14 mouse cellular contexts compared by ENCODE assay signal in genomic region chr8:95127658-95128057, GRCm38 (mm10). TPM values are rescaled to one million over a fixed set of nuclear protein-coding genes. Genes with fewer than 3 reads are reported as not detected.
DNase-seq lines count a peak whose midpoint lies in the region; ATAC-seq and TF ChIP-seq lines count a peak whose summit lies in the region.
"Had no signal": no experiment of that assay in that cellular context is flagged by ENCODE, and none has a peak within 500 bp of the region (broad histone marks: within the 10 kb centered on the region; RNA-seq: fewer than 3 reads in every experiment).

No protein-coding gene starts in this region.

- 82% methylated on average over 9 of the region's 9 CpGs for WGBS in forebrain, embryonic 13.5 days
- 80% methylated on average over 9 of the region's 9 CpGs for WGBS in forebrain, embryonic 11.5 days
- WGBS in liver, postnatal 0 days (ENCODE audit: insufficient replicate concordance): 71% methylated on average over 9 of the region's 9 CpGs
- WGBS in liver, embryonic 11.5 days: 82% methylated on average over 9 of the region's 9 CpGs
- WGBS in hindbrain, embryonic 12.5 days: 63% methylated on average over 9 of the region's 9 CpGs

- 0 out of 2 replicates have a peak, but pooled peaks have one; percentile 41 for ATAC-seq in forebrain, embryonic 13.5 days
- ATAC-seq in forebrain, embryonic 11.5 days (replicated peaks; ENCODE audit: low FRiP score): no peak
- ATAC-seq in liver, postnatal 0 days: 0 out of 2 replicates have a peak, but pooled peaks have one; percentile 10
- ATAC-seq in liver, embryonic 11.5 days (replicated peaks; ENCODE audit: low FRiP score): no peak
- peak; percentile 74 for ATAC-seq in hindbrain, embryonic 12.5 days (ENCODE audit: low FRiP score)

- DNase-seq in forebrain, embryonic 11.5 days (ENCODE audit: low spot score): no peak
- no peak for DNase-seq in liver, postnatal 0 days
- DNase-seq in liver, embryonic 11.5 days (ENCODE audit: low spot score): no peak
- peak; percentile 22 for DNase-seq in retina, embryonic 14.5 days (ENCODE audit: low spot score)
- DNase-seq in right cerebral cortex, postnatal 10 days (ENCODE audit: low spot score in 2 of 2): no peak
- DNase-seq in gastrocnemius, adult 18-20 months (ENCODE audit: low spot score): no peak
- DNase-seq: cerebellum, adult 11-12 months; embryo, embryonic 11 days; liver, embryonic 13.5 days had no signal

- no peaks in the 10 kb centered on the region for H3K4me1 ChIP-seq in forebrain, embryonic 13.5 days
- H3K4me1 ChIP-seq in forebrain, embryonic 11.5 days (replicated peaks; ENCODE audit: control insufficient read depth, insufficient read depth, low read length): no peaks in the 10 kb centered on the region
- peaks cover 8% of the 10 kb centered on the region for H3K4me1 ChIP-seq in liver, postnatal 0 days (ENCODE audit: insufficient read depth)
- H3K4me1 ChIP-seq in liver, embryonic 11.5 days (replicated peaks; ENCODE audit: control insufficient read depth, insufficient read depth, low read length): no peaks in the 10 kb centered on the region
- H3K4me1 ChIP-seq in hindbrain, embryonic 12.5 days: peaks cover 9% of the 10 kb centered on the region; the same call in 1 of the 2 replicates

- no peak for TF ChIP-seq CTCF in liver, postnatal 0 days (IDR thresholded peaks at IDR 0.05; ENCODE audit: low read depth)

- no peaks in the 10 kb centered on the region for H3K27me3 ChIP-seq in forebrain, embryonic 13.5 days
- no peaks in the 10 kb centered on the region for H3K27me3 ChIP-seq in forebrain, embryonic 11.5 days (ENCODE audit: control insufficient read depth, insufficient read depth, low read length)
- no peaks in the 10 kb centered on the region for H3K27me3 ChIP-seq in liver, postnatal 0 days (ENCODE audit: insufficient read depth, low read length)
- no peaks in the 10 kb centered on the region for H3K27me3 ChIP-seq in liver, embryonic 11.5 days (replicated peaks; ENCODE audit: control insufficient read depth, insufficient read depth, low read length)
- H3K27me3 ChIP-seq in hindbrain, embryonic 12.5 days: no peaks in the 10 kb centered on the region
- H3K27me3 ChIP-seq: liver, embryonic 13.5 days had no signal

- H3K27ac ChIP-seq in forebrain, embryonic 13.5 days: no peak overlapping the region
- no peak overlapping the region for H3K27ac ChIP-seq in forebrain, embryonic 11.5 days (ENCODE audit: low read depth, low read length)
- H3K27ac ChIP-seq in liver, postnatal 0 days (ENCODE audit: low read depth): no peak overlapping the region
- no peak overlapping the region for H3K27ac ChIP-seq in liver, embryonic 11.5 days (ENCODE audit: low read depth, low read length)
- no peak overlapping the region for H3K27ac ChIP-seq in hindbrain, embryonic 12.5 days
- H3K27ac ChIP-seq: heart, embryonic 10.5 days; liver, embryonic 13.5 days; macrophage had no signal

- no peak for TF ChIP-seq EP300 in liver, postnatal 0 days (IDR thresholded peaks at IDR 0.05; ENCODE audit: low read depth)

- no peak overlapping the region for H3K4me2 ChIP-seq in forebrain, embryonic 13.5 days
- H3K4me2 ChIP-seq in forebrain, embryonic 11.5 days (ENCODE audit: low read depth, low read length, severe bottlenecking): no peak overlapping the region
- H3K4me2 ChIP-seq in liver, postnatal 0 days (ENCODE audit: low read depth, low read length): no peak overlapping the region
- H3K4me2 ChIP-seq in liver, embryonic 11.5 days: no peak overlapping the region
- H3K4me2 ChIP-seq in hindbrain, embryonic 12.5 days (replicated peaks): no peak overlapping the region
- H3K4me2 ChIP-seq: liver, embryonic 13.5 days had no signal

- no peak overlapping the region for H3K9ac ChIP-seq in forebrain, embryonic 13.5 days
- no peak overlapping the region for H3K9ac ChIP-seq in forebrain, embryonic 11.5 days (ENCODE audit: low read length)
- H3K9ac ChIP-seq in liver, postnatal 0 days (replicated peaks): no peak overlapping the region
- H3K9ac ChIP-seq in liver, embryonic 11.5 days (ENCODE audit: low read depth, low read length): no peak overlapping the region
- H3K9ac ChIP-seq in hindbrain, embryonic 12.5 days: peak overlapping the region; percentile 43; the same call in 1 of the 2 replicates
- H3K9ac ChIP-seq: liver, embryonic 13.5 days had no signal

- no peaks in the 10 kb centered on the region for H3K9me3 ChIP-seq in forebrain, embryonic 13.5 days (replicated peaks)
- H3K9me3 ChIP-seq in forebrain, embryonic 11.5 days (ENCODE audit: control insufficient read depth, low read length): no peaks in the 10 kb centered on the region
- H3K9me3 ChIP-seq in liver, postnatal 0 days (ENCODE audit: low read length): no peaks in the 10 kb centered on the region
- no peaks in the 10 kb centered on the region for H3K9me3 ChIP-seq in liver, embryonic 11.5 days (ENCODE audit: control insufficient read depth, low read length)
- H3K9me3 ChIP-seq in hindbrain, embryonic 12.5 days (replicated peaks): no peaks in the 10 kb centered on the region
- H3K9me3 ChIP-seq: G1E; heart, embryonic 10.5 days; liver, embryonic 13.5 days had no signal

- no peaks in the 10 kb centered on the region for H3K36me3 ChIP-seq in forebrain, embryonic 13.5 days (ENCODE audit: poor library complexity, severe bottlenecking)
- no peaks in the 10 kb centered on the region for H3K36me3 ChIP-seq in forebrain, embryonic 11.5 days (ENCODE audit: control insufficient read depth, insufficient read depth, low read length)
- 0 out of 2 replicates have a peak, but pooled peaks cover 4% of the 10 kb centered on the region for H3K36me3 ChIP-seq in liver, postnatal 0 days (replicated peaks; ENCODE audit: insufficient read depth, low read length)
- H3K36me3 ChIP-seq in liver, embryonic 11.5 days (ENCODE audit: control insufficient read depth, insufficient read depth, low read length): peaks cover 4% of the 10 kb centered on the region; the same call in 1 of the 2 replicates
- 0 out of 2 replicates have a peak, but pooled peaks cover 3% of the 10 kb centered on the region for H3K36me3 ChIP-seq in hindbrain, embryonic 12.5 days
- H3K36me3 ChIP-seq: G1E had no signal

- H3K4me3 ChIP-seq in forebrain, embryonic 13.5 days: no peak overlapping the region
- H3K4me3 ChIP-seq in forebrain, embryonic 11.5 days (ENCODE audit: low read depth, low read length): no peak overlapping the region
- no peak overlapping the region for H3K4me3 ChIP-seq in liver, postnatal 0 days (ENCODE audit: low read depth, low read length)
- H3K4me3 ChIP-seq in liver, embryonic 11.5 days (ENCODE audit: low read depth, low read length): no peak overlapping the region
- H3K4me3 ChIP-seq in hindbrain, embryonic 12.5 days: no peak overlapping the region
- H3K4me3 ChIP-seq: heart, embryonic 10.5 days; liver, embryonic 13.5 days had no signal

RNA-seq across cellular contexts. Expression of gene Katnb1, which starts 46.7 kb away (rescaled TPM):
- 37.2 and 40.0 TPM in 2 replicates for polyA plus RNA-seq in forebrain, embryonic 13.5 days (2015; fragmentation: Nextera tagmentation; extraction: Ambion mirVana)
- polyA plus RNA-seq in forebrain, embryonic 11.5 days (2014; fragmentation: Nextera tagmentation; extraction: Ambion mirVana): 37.3 and 37.5 TPM in 2 replicates
- 4.7 and 5.1 TPM in 2 replicates for polyA plus RNA-seq in liver, postnatal 0 days (2015; fragmentation: Nextera tagmentation; extraction: Ambion mirVana)
- 25.1 and 26.6 TPM in 2 replicates for polyA plus RNA-seq in liver, embryonic 11.5 days (2014; fragmentation: Nextera tagmentation; extraction: Ambion mirVana)
- 36.2 and 39.4 TPM in 2 replicates for polyA plus RNA-seq in hindbrain, embryonic 12.5 days (2016; fragmentation: Nextera tagmentation; extraction: Ambion mirVana)
- total RNA-seq in gastrocnemius, adult 18-20 months (2021): 1 to 10 TPM; 6.6 to 7.4 TPM

Comparison
In these comparisons a context has a peak if more than half of its experiments do, and no peak if none do; other contexts are left out.
1. ATAC-seq: peak in forebrain, embryonic 13.5 days (single experiment), liver, postnatal 0 days (single experiment) and hindbrain, embryonic 12.5 days (single experiment); none in forebrain, embryonic 11.5 days (single experiment) and liver, embryonic 11.5 days (single experiment).